Mouse (Mus musculus): ENCODE measurements around the gene Gm31371. TPM values are rescaled to one million over a fixed set of nuclear protein-coding genes. Genes with fewer than 3 reads are reported as not detected.
"Not testable (repeated sequence)": the region's sequence is repeated elsewhere in the genome, so short reads cannot be mapped to it uniquely, and the experiment has no call there.

The Gm31371 gene
- polyA plus RNA-seq, 1 experiment from 2014 or later: not detected

- ATAC-seq (replicated peaks; ENCODE audit: insufficient number of reproducible peaks, low FRiP score, low TSS enrichment); H3K9ac ChIP-seq (ENCODE audit: low read depth, low read length); H3K36me3 ChIP-seq (ENCODE audit: control insufficient read depth, insufficient read depth, low read length); H3K27ac ChIP-seq (ENCODE audit: low read depth, low read length); H3K27me3 ChIP-seq (ENCODE audit: control insufficient read depth, insufficient read depth, low read length); H3K9me3 ChIP-seq (replicated peaks; ENCODE audit: control insufficient read depth, low read length); H3K4me2 ChIP-seq; H3K4me1 ChIP-seq (ENCODE audit: control insufficient read depth, insufficient read depth, low read length); H3K4me3 ChIP-seq (ENCODE audit: low read depth, low read length): not testable (repeated sequence)
- WGBS (ENCODE audit: insufficient replicate concordance): 83% methylated on average over 6 of the region's 6 CpGs
Measured at GRCm38 (mm10) chr8:19975237-19975636, 72.0 kb downstream of the Gm31371 start.

Other genes with a start within 250 kb of the Gm31371 start
- gene 4930467E23Rik, start 173.8 kb upstream of the Gm31371 start, polyA plus RNA-seq (2014; fragmentation: Nextera tagmentation; extraction: Ambion mirVana): not detected in 2 replicates

Measured in heart, embryonic 11.5 days (tissue).